Mouse (Mus musculus): ENCODE measurements around the gene Tmem266. TPM values are rescaled to one million over a fixed set of nuclear protein-coding genes. Genes with fewer than 3 reads are reported as not detected.

The Tmem266 gene
- polyA plus RNA-seq, 1 experiment, result not detected

- Histone ChIP-seq H3ac (ENCODE audit: control insufficient read depth, insufficient read length, low read depth) (no peak overlapping the region), H3K79me2 (ENCODE audit: control insufficient read depth, insufficient read depth) (no peaks in the 10 kb centered on the region), H3K27me3 (ENCODE audit: control insufficient read depth, insufficient read depth, insufficient read length) (peaks cover 21% of the 10 kb centered on the region), H3K4me3 (ENCODE audit: insufficient read depth, poor library complexity, severe bottlenecking) (no peak overlapping the region), H3K36me3 (ENCODE audit: control insufficient read depth, insufficient read depth) (no peaks in the 10 kb centered on the region), H3K79me3 (ENCODE audit: low read depth) (no peaks in the 10 kb centered on the region)
- TF ChIP-seq FOSL1 (IDR thresholded peaks at IDR 0.05; ENCODE audit: insufficient read depth, low read length, poor library complexity, severe bottlenecking) (no peak), CTCF (IDR thresholded peaks at IDR 0.05; ENCODE audit: control insufficient read depth, insufficient read depth, insufficient read length) (no peak), MAX (IDR thresholded peaks at IDR 0.05) (no peak), MYOD1 (IDR thresholded peaks at IDR 0.05; ENCODE audit: control insufficient read depth, insufficient read length, low read depth) (no peak), USF1 (IDR thresholded peaks at IDR 0.05; ENCODE audit: low read depth) (no peak), MYOG (IDR thresholded peaks at IDR 0.05; ENCODE audit: control insufficient read depth, extremely low read depth, insufficient read length) (no peak), CEBPB (IDR thresholded peaks at IDR 0.05; ENCODE audit: low read depth) (no peak)
These were observed 45.2 kb downstream of the Tmem266 start for GRCm38 (mm10) chr9:55371908-55372307.

- Histone ChIP-seq H3K27me3 (ENCODE audit: control insufficient read depth, insufficient read depth, insufficient read length) (peaks cover 21% of the 10 kb centered on the region), H3K36me3 (ENCODE audit: control insufficient read depth, insufficient read depth) (no peaks in the 10 kb centered on the region), H3K4me3 (ENCODE audit: insufficient read depth, poor library complexity, severe bottlenecking) (no peak overlapping the region), H3K79me2 (ENCODE audit: control insufficient read depth, insufficient read depth) (no peaks in the 10 kb centered on the region), H3K79me3 (ENCODE audit: low read depth) (no peaks in the 10 kb centered on the region), H3ac (ENCODE audit: control insufficient read depth, insufficient read length, low read depth) (no peak overlapping the region)
- TF ChIP-seq MAX (IDR thresholded peaks at IDR 0.05) (no peak), CTCF (IDR thresholded peaks at IDR 0.05; ENCODE audit: control insufficient read depth, insufficient read depth, insufficient read length) (no peak), USF1 (IDR thresholded peaks at IDR 0.05; ENCODE audit: low read depth) (no peak), MYOG (IDR thresholded peaks at IDR 0.05; ENCODE audit: control insufficient read depth, extremely low read depth, insufficient read length) (no peak), FOSL1 (IDR thresholded peaks at IDR 0.05; ENCODE audit: insufficient read depth, low read length, poor library complexity, severe bottlenecking) (no peak), CEBPB (IDR thresholded peaks at IDR 0.05; ENCODE audit: low read depth) (no peak), MYOD1 (IDR thresholded peaks at IDR 0.05; ENCODE audit: control insufficient read depth, insufficient read length, low read depth) (no peak)
These were observed 51.0 kb downstream of the Tmem266 start for GRCm38 (mm10) chr9:55377603-55378250.

- Histone ChIP-seq H3K79me3 (ENCODE audit: low read depth) (no peaks in the 10 kb centered on the region), H3K4me3 (ENCODE audit: insufficient read depth, poor library complexity, severe bottlenecking) (no peak overlapping the region), H3K27me3 (ENCODE audit: control insufficient read depth, insufficient read depth, insufficient read length) (peaks cover 31% of the 10 kb centered on the region)
These were observed 54.7 kb downstream of the Tmem266 start for GRCm38 (mm10) chr9:55381456-55381855.

GRCm38 (mm10) chr9:55382441-55382840, 55.7 kb downstream of the Tmem266 start:
- Histone ChIP-seq H3ac (ENCODE audit: control insufficient read depth, insufficient read length, low read depth) (no peak overlapping the region), H3K4me3 (ENCODE audit: insufficient read depth, poor library complexity, severe bottlenecking) (no peak overlapping the region), H3K79me3 (ENCODE audit: low read depth) (no peaks in the 10 kb centered on the region), H3K27me3 (ENCODE audit: control insufficient read depth, insufficient read depth, insufficient read length) (peaks cover 33% of the 10 kb centered on the region), H3K79me2 (ENCODE audit: control insufficient read depth, insufficient read depth) (no peaks in the 10 kb centered on the region), H3K36me3 (ENCODE audit: control insufficient read depth, insufficient read depth) (no peaks in the 10 kb centered on the region)
- TF ChIP-seq CEBPB (IDR thresholded peaks at IDR 0.05; ENCODE audit: low read depth), result no peak
- no peak for TF ChIP-seq MAX (IDR thresholded peaks at IDR 0.05)
- no peak for TF ChIP-seq MYOD1 (IDR thresholded peaks at IDR 0.05; ENCODE audit: control insufficient read depth, insufficient read length, low read depth)
- no peak for TF ChIP-seq USF1 (IDR thresholded peaks at IDR 0.05; ENCODE audit: low read depth)

More at GRCm38 (mm10) chr9:55381456-55381855, 54.7 kb downstream of the Tmem266 start:
- no peak overlapping the region for H3ac ChIP-seq (ENCODE audit: control insufficient read depth, insufficient read length, low read depth)
- H3K36me3 ChIP-seq (ENCODE audit: control insufficient read depth, insufficient read depth), result no peaks in the 10 kb centered on the region
- no peaks in the 10 kb centered on the region for H3K79me2 ChIP-seq (ENCODE audit: control insufficient read depth, insufficient read depth)
- no peak for TF ChIP-seq USF1 (IDR thresholded peaks at IDR 0.05; ENCODE audit: low read depth)
- TF ChIP-seq FOSL1 (IDR thresholded peaks at IDR 0.05; ENCODE audit: insufficient read depth, low read length, poor library complexity, severe bottlenecking), result no peak
- TF ChIP-seq MYOG (IDR thresholded peaks at IDR 0.05; ENCODE audit: control insufficient read depth, extremely low read depth, insufficient read length), result no peak
- TF ChIP-seq CTCF (IDR thresholded peaks at IDR 0.05; ENCODE audit: control insufficient read depth, insufficient read depth, insufficient read length), result no peak
- no peak for TF ChIP-seq MAX (IDR thresholded peaks at IDR 0.05)
- TF ChIP-seq CEBPB (IDR thresholded peaks at IDR 0.05; ENCODE audit: low read depth), result no peak
- TF ChIP-seq MYOD1 (IDR thresholded peaks at IDR 0.05; ENCODE audit: control insufficient read depth, insufficient read length, low read depth), result no peak

GRCm38 (mm10) chr9:55386117-55386516, 59.4 kb downstream of the Tmem266 start:
- Histone ChIP-seq H3K36me3 (ENCODE audit: control insufficient read depth, insufficient read depth) (no peaks in the 10 kb centered on the region), H3K27me3 (ENCODE audit: control insufficient read depth, insufficient read depth, insufficient read length) (peaks cover 22% of the 10 kb centered on the region), H3K79me2 (ENCODE audit: control insufficient read depth, insufficient read depth) (no peaks in the 10 kb centered on the region), H3K79me3 (ENCODE audit: low read depth) (no peaks in the 10 kb centered on the region), H3K4me3 (ENCODE audit: insufficient read depth, poor library complexity, severe bottlenecking) (no peak overlapping the region), H3ac (ENCODE audit: control insufficient read depth, insufficient read length, low read depth) (no peak overlapping the region)
- TF ChIP-seq CTCF (IDR thresholded peaks at IDR 0.05; ENCODE audit: control insufficient read depth, insufficient read depth, insufficient read length), result no peak
- no peak for TF ChIP-seq MYOG (IDR thresholded peaks at IDR 0.05; ENCODE audit: control insufficient read depth, extremely low read depth, insufficient read length)
- no peak for TF ChIP-seq MYOD1 (IDR thresholded peaks at IDR 0.05; ENCODE audit: control insufficient read depth, insufficient read length, low read depth)
- no peak for TF ChIP-seq CEBPB (IDR thresholded peaks at IDR 0.05; ENCODE audit: low read depth)
- TF ChIP-seq MAX (IDR thresholded peaks at IDR 0.05), result no peak
- no peak for TF ChIP-seq FOSL1 (IDR thresholded peaks at IDR 0.05; ENCODE audit: insufficient read depth, low read length, poor library complexity, severe bottlenecking)
- no peak for TF ChIP-seq USF1 (IDR thresholded peaks at IDR 0.05; ENCODE audit: low read depth)

All from C2C12 (cell line).